ENCODE assay signal across 19 mouse cellular contexts in the genomic region with DNA sequence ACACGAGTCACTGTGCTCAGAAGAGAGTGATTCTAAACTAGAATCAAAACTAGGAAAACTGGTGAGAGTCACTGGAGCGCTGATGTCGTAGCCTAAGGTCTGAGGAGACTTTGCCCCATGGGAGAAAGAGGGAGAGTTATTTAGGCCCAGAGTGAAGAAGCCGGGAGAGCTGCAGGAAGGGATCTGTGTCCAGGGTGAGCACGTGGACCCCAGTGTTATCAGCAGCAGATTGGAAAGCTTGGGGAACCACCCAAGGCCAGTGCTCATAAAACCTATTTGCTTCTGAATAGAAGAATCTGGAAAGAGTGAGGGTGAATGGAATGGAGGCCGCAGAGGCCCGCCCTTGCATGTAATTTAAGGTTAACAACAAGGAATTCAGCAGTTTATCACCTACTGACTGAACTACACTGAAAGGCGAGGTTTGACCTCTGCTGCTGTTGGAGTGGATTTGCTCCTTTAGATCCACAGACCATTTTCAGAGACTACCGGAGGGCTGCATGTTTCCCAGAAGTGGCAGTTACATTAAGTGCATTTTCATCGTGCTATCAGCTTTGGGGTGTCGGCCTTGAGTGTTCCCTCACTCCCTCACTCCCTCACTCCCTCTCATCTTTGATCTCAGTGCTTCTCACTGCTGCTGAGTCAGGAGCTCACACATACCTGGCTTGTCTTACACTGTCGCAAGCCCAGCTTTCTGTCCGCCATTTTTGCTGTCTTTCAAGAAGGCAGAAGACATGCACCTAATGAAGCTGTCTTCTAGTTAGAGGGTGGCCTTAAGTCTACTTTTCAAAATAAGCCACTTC. TPM values are rescaled to one million over a fixed set of nuclear protein-coding genes. Genes with fewer than 3 reads are reported as not detected.
DNase-seq lines count a peak whose midpoint lies in the region; ATAC-seq and TF ChIP-seq lines count a peak whose summit lies in the region.
"Had no signal": no experiment of that assay in that cellular context is flagged by ENCODE, and none has a peak within 500 bp of the region (broad histone marks: within the 10 kb centered on the region; RNA-seq: fewer than 3 reads in every experiment).

No protein-coding gene starts in this region.

- no peak for TF ChIP-seq POLR2A in heart, adult 2 months (IDR thresholded peaks at IDR 0.05; ENCODE audit: insufficient read depth, low read depth, low read length)

- H3K4me2 ChIP-seq in heart, embryonic 16.5 days (ENCODE audit: low read depth, low read length), result no peak overlapping the region
- H3K4me2 ChIP-seq in lung, postnatal 0 days (replicated peaks; ENCODE audit: low read depth, low read length), result no peak overlapping the region
- peak overlapping the region; percentile 44 for H3K4me2 ChIP-seq in intestine, postnatal 0 days (replicated peaks; ENCODE audit: low read depth)
- H3K4me2 ChIP-seq in hindbrain, embryonic 12.5 days (replicated peaks), result no peak overlapping the region
- H3K4me2 ChIP-seq: heart, embryonic 12.5 days; hindbrain, embryonic 13.5 days; limb, embryonic 12.5 days; lung, embryonic 15.5 days; midbrain, embryonic 13.5 days had no signal

- peaks cover 7% of the 10 kb centered on the region for H3K4me1 ChIP-seq in heart, embryonic 16.5 days (ENCODE audit: control insufficient read depth, insufficient read depth, low read length)
- peaks cover 2% of the 10 kb centered on the region; the same call in 1 of the 2 replicates for H3K4me1 ChIP-seq in heart, adult 2 months (ENCODE audit: control insufficient read depth, insufficient read depth, low read length)
- H3K4me1 ChIP-seq in lung, postnatal 0 days (ENCODE audit: insufficient read depth, low read depth, low read length), result peaks cover 3% of the 10 kb centered on the region; the same call in 1 of the 2 replicates
- H3K4me1 ChIP-seq in intestine, postnatal 0 days (replicated peaks; ENCODE audit: control insufficient read depth, insufficient read depth, low read length), result 0 out of 2 replicates have a peak, but pooled peaks cover 3% of the 10 kb centered on the region
- H3K4me1 ChIP-seq in hindbrain, embryonic 12.5 days, result no peaks in the 10 kb centered on the region
- H3K4me1 ChIP-seq: midbrain, embryonic 13.5 days had no signal

- TF ChIP-seq EP300 in heart, adult 2 months (IDR thresholded peaks at IDR 0.05; ENCODE audit: insufficient read depth, low read depth, low read length), result no peak
- no peak for TF ChIP-seq EP300 in lung, postnatal 0 days (IDR thresholded peaks at IDR 0.05)

- intact Hi-C loops in heart, adult 2 months (cut with DNase I), result no loop called here

- H3K9ac ChIP-seq in heart, embryonic 16.5 days (ENCODE audit: low read length), result no peak overlapping the region
- H3K9ac ChIP-seq in heart, adult 2 months (ENCODE audit: low read depth, low read length), result no peak overlapping the region
- no peak overlapping the region for H3K9ac ChIP-seq in lung, postnatal 0 days (replicated peaks; ENCODE audit: low read depth)
- H3K9ac ChIP-seq in intestine, postnatal 0 days (ENCODE audit: low read depth, low read length), result no peak overlapping the region
- no peak overlapping the region for H3K9ac ChIP-seq in hindbrain, embryonic 12.5 days
- H3K9ac ChIP-seq: heart, embryonic 12.5 days; hindbrain, embryonic 13.5 days; limb, embryonic 12.5 days; lung, embryonic 15.5 days; midbrain, embryonic 13.5 days had no signal

- H3K27ac ChIP-seq in heart, embryonic 16.5 days (ENCODE audit: low read length), result 0 out of 2 replicates have a peak overlapping the region, but pooled peaks have one; percentile 19
- no peak overlapping the region for H3K27ac ChIP-seq in heart, adult 2 months
- H3K27ac ChIP-seq in lung, postnatal 0 days (ENCODE audit: low read length), result 0 out of 2 replicates have a peak overlapping the region, but pooled peaks have one; percentile 3
- H3K27ac ChIP-seq in intestine, postnatal 0 days (ENCODE audit: low read depth, low read length), result peak overlapping the region; percentile 70
- no peak overlapping the region for H3K27ac ChIP-seq in hindbrain, embryonic 12.5 days
- H3K27ac ChIP-seq: gastrocnemius, adult 2 months; hindbrain, embryonic 13.5 days; limb, embryonic 12.5 days; lung, embryonic 15.5 days; midbrain, embryonic 13.5 days had no signal

- H3K9me3 ChIP-seq in heart, embryonic 16.5 days (replicated peaks; ENCODE audit: control insufficient read depth, low read length), result no peaks in the 10 kb centered on the region
- H3K9me3 ChIP-seq in lung, postnatal 0 days (ENCODE audit: low read length), result no peaks in the 10 kb centered on the region
- no peaks in the 10 kb centered on the region for H3K9me3 ChIP-seq in intestine, postnatal 0 days (ENCODE audit: control insufficient read depth)
- H3K9me3 ChIP-seq in hindbrain, embryonic 12.5 days (replicated peaks), result no peaks in the 10 kb centered on the region
- H3K9me3 ChIP-seq: G1E; heart, embryonic 12.5 days; hindbrain, embryonic 13.5 days; limb, embryonic 12.5 days; lung, embryonic 15.5 days; midbrain, embryonic 13.5 days had no signal

- 0 out of 2 replicates have a peak, but pooled peaks cover 2% of the 10 kb centered on the region for H3K36me3 ChIP-seq in heart, embryonic 16.5 days (ENCODE audit: control insufficient read depth, insufficient read depth)
- no peaks in the 10 kb centered on the region for H3K36me3 ChIP-seq in heart, adult 2 months (ENCODE audit: control insufficient read depth, insufficient read depth, low read length)
- no peaks in the 10 kb centered on the region for H3K36me3 ChIP-seq in lung, postnatal 0 days (ENCODE audit: insufficient read depth, low read length)
- H3K36me3 ChIP-seq in intestine, postnatal 0 days (ENCODE audit: control insufficient read depth, insufficient read depth), result peaks cover 6% of the 10 kb centered on the region
- H3K36me3 ChIP-seq in hindbrain, embryonic 12.5 days, result no peaks in the 10 kb centered on the region
- H3K36me3 ChIP-seq: hindbrain, embryonic 13.5 days; lung, embryonic 15.5 days; midbrain, embryonic 13.5 days had no signal

- H3K4me3 ChIP-seq in heart, embryonic 16.5 days (ENCODE audit: low read length), result no peak overlapping the region
- H3K4me3 ChIP-seq in heart, adult 2 months, result no peak overlapping the region
- no peak overlapping the region for H3K4me3 ChIP-seq in lung, postnatal 0 days (ENCODE audit: low read depth, low read length)
- H3K4me3 ChIP-seq in intestine, postnatal 0 days (ENCODE audit: low read depth, low read length), result no peak overlapping the region
- no peak overlapping the region for H3K4me3 ChIP-seq in hindbrain, embryonic 12.5 days
- H3K4me3 ChIP-seq: gastrocnemius, adult 2 months; heart, embryonic 12.5 days; hindbrain, embryonic 13.5 days; limb, embryonic 12.5 days; lung, embryonic 15.5 days; midbrain, embryonic 13.5 days had no signal

- H3K27me3 ChIP-seq in heart, embryonic 16.5 days (ENCODE audit: control insufficient read depth, insufficient read depth, low read length), result no peaks in the 10 kb centered on the region
- H3K27me3 ChIP-seq in heart, adult 2 months (ENCODE audit: control insufficient read depth, insufficient read depth, low read length), result no peaks in the 10 kb centered on the region
- H3K27me3 ChIP-seq in lung, postnatal 0 days (replicated peaks; ENCODE audit: insufficient read depth, low read length), result no peaks in the 10 kb centered on the region
- H3K27me3 ChIP-seq in intestine, postnatal 0 days (replicated peaks; ENCODE audit: control insufficient read depth, insufficient read depth, low read length), result no peaks in the 10 kb centered on the region
- no peaks in the 10 kb centered on the region for H3K27me3 ChIP-seq in hindbrain, embryonic 12.5 days
- H3K27me3 ChIP-seq: heart, embryonic 12.5 days; hindbrain, embryonic 13.5 days; limb, embryonic 12.5 days; lung, embryonic 15.5 days; midbrain, embryonic 13.5 days had no signal

- peaks cover 5% of the 10 kb centered on the region for H3K79me2 ChIP-seq in heart, adult 2 months (replicated peaks; ENCODE audit: control insufficient read depth, insufficient read depth, low read length)

- no peak for DNase-seq in heart, adult 2 months
- peak; percentile 3 for DNase-seq in lung, postnatal 0 days (ENCODE audit: low spot score)
- DNase-seq in lung, postnatal 36 days, result no peak
- peak; percentile 51 for DNase-seq in yolk sac, embryonic 10.5 days (ENCODE audit: low spot score)
- DNase-seq: cerebellum, adult 18-20 months; gastrocnemius, adult 2 months; right cerebral cortex, postnatal 14 days; thymus, postnatal 4 days had no signal

- ATAC-seq in heart, embryonic 16.5 days (replicated peaks; ENCODE audit: extremely low read depth, insufficient read depth, low FRiP score), result no peak
- no peak for ATAC-seq in lung, postnatal 0 days
- peak; percentile 87 for ATAC-seq in intestine, postnatal 0 days
- no peak for ATAC-seq in hindbrain, embryonic 12.5 days (ENCODE audit: low FRiP score)
- ATAC-seq in granulocyte monocyte progenitor cell, adult 5-6 weeks (replicated peaks; ENCODE audit: poor library complexity, severe bottlenecking), result no peak
- ATAC-seq: forebrain, embryonic 16.5 days; midbrain, embryonic 13.5 days had no signal

- no peak for TF ChIP-seq CTCF in heart, adult 2 months (IDR thresholded peaks at IDR 0.05)
- no peak for TF ChIP-seq CTCF in lung, postnatal 0 days (IDR thresholded peaks at IDR 0.05)
- no peak for TF ChIP-seq CTCF in intestine, postnatal 0 days (IDR thresholded peaks at IDR 0.05; ENCODE audit: low read depth)

- 65% methylated on average over 13 of the region's 13 CpGs for WGBS in heart, embryonic 16.5 days
- 61% methylated on average over 13 of the region's 13 CpGs for WGBS in heart, adult 2 months
- WGBS in lung, postnatal 0 days, result 73% methylated on average over 13 of the region's 13 CpGs
- 41% methylated on average over 13 of the region's 13 CpGs for WGBS in intestine, postnatal 0 days
- WGBS in hindbrain, embryonic 12.5 days, result 84% methylated on average over 13 of the region's 13 CpGs

RNA-seq across cellular contexts. Expression of a gene that starts 6.5 kb away (rescaled TPM):
- polyA plus RNA-seq in heart, embryonic 16.5 days (2015; fragmentation: Nextera tagmentation; extraction: Ambion mirVana), result 33.3 and 33.7 TPM in 2 replicates
- total RNA-seq in heart, adult 2 months (2021), result 10 to 100 TPM; 23.4 to 27.5 TPM
- 16.6 and 27.9 TPM in 2 replicates for polyA plus RNA-seq in heart, adult 2 months (2012; rRNA removed)
- 26.1 and 33.4 TPM in 2 replicates for polyA plus RNA-seq in lung, postnatal 0 days (2015; fragmentation: Nextera tagmentation; extraction: Ambion mirVana)
- 30.9 and 32.8 TPM in 2 replicates for polyA plus RNA-seq in intestine, postnatal 0 days (2015; fragmentation: Nextera tagmentation; extraction: Ambion mirVana)
- 40.5 and 43.9 TPM in 2 replicates for polyA plus RNA-seq in hindbrain, embryonic 12.5 days (2016; fragmentation: Nextera tagmentation; extraction: Ambion mirVana)
- total RNA-seq in granulocyte monocyte progenitor cell, adult 5-6 weeks (2014; fragmentation: Nextera tagmentation), result 47.2 and 70.3 TPM in 2 replicates
- 87.4 and 88.1 TPM in 2 replicates for total RNA-seq in granulocyte monocyte progenitor cell, adult 5-6 weeks (2017)

Comparison
In these comparisons a context has a peak if more than half of its experiments do, and no peak if none do; other contexts are left out.
1. H3K27ac ChIP-seq: peak in heart, embryonic 16.5 days (single experiment), lung, postnatal 0 days (single experiment) and intestine, postnatal 0 days (single experiment); none in heart, adult 2 months (single experiment) and hindbrain, embryonic 12.5 days (single experiment).
2. DNase-seq: peak in lung, postnatal 0 days (single experiment) and yolk sac, embryonic 10.5 days (single experiment); none in heart, adult 2 months (0 of 2) and lung, postnatal 36 days (single experiment).